Mouse (Mus musculus) cerebellum, adult 2 months (tissue): Measurements from ENCODE around the gene Gm28230.

ENCODE experiments used
- CTCF ChIP-seq: fragments of 200-500 bp; IDR thresholded peaks from 2 replicates; pipeline ENCODE4 v1.5.1; 2011; ENCODE audit warnings: low read depth, mild to moderate bottlenecking, control low read depth, low read length, moderate library complexity, borderline replicate concordance; ENCODE audit not compliant: insufficient read depth
- POLR2A ChIP-seq: fragments of 200-500 bp; IDR thresholded peaks from 2 replicates; pipeline ENCODE4 v1.6.1; 2011; ENCODE audit warnings: low read length, control low read depth, borderline replicate concordance; ENCODE audit not compliant: insufficient read depth

DNA sequence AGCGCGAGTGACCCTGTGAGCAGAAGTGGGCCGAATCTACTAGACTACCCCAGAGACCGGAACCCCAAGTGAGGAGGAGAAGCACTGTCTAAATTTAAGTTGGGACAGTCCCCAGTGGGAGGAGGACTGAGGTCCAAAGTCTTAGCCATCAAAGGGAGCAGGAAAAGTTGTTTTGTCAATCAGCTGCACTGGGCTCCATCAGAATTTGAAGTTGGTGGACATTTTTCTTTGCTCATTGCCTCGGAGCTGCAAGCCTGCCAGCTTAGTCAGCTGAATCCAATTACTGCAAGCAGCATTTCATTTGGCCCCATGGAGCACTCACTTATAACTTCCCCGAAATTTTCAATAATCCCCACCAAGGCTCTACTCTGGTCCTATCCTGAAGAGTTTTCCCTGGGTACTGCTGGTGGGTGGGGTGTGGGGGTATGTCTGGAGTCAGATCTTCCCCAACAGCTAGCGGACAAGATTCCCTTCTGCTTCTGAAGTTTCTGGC, 11.1 kb downstream of the Gm28230 start:
- no peak for TF ChIP-seq POLR2A
- no peak for TF ChIP-seq CTCF
